Mouse (Mus musculus) CH12.LX (cell line): Measurements from ENCODE around the gene Fat3.

ENCODE experiments used
- CTCF ChIP-seq, 2 experiments: IDR thresholded peaks in 1 of 2; conservative IDR thresholded peaks in 1 of 2; 2 replicates each; pipeline ENCODE4 v1.5.1; 2011 to 2012; ENCODE audit warnings: low read depth in 2 of 2, low read length in 2 of 2, improper control_type of control experiment in 1 of 2, inconsistent platforms in 1 of 2, mild to moderate bottlenecking in 1 of 2, moderate library complexity in 1 of 2
- EP300 ChIP-seq: IDR thresholded peaks from 2 replicates; pipeline ENCODE4 v1.6.1; 2011; ENCODE audit warnings: low read length, improper control_type of control experiment
- ETS1 ChIP-seq: conservative IDR thresholded peaks from 2 replicates; pipeline ENCODE4 v1.6.1; 2012; ENCODE audit warnings: low read depth, mild to moderate bottlenecking, inconsistent platforms, low read length, improper control_type of control experiment, moderate library complexity
- HCFC1 ChIP-seq: IDR thresholded peaks from 2 replicates; pipeline ENCODE4 v1.6.1; 2012; ENCODE audit warnings: low read depth, mild to moderate bottlenecking, inconsistent platforms, low read length, improper control_type of control experiment
- IRF4 ChIP-seq: IDR thresholded peaks from 2 replicates; pipeline ENCODE4 v1.6.1; 2014; ENCODE audit warnings: low read depth, mild to moderate bottlenecking, inconsistent platforms, low read length, improper control_type of control experiment
- MXI1 ChIP-seq: IDR thresholded peaks from 2 replicates; pipeline ENCODE4 v1.6.1; 2011; ENCODE audit warnings: mild to moderate bottlenecking, low read depth, low read length, improper control_type of control experiment
- POLR2A ChIP-seq: IDR thresholded peaks from 2 replicates; pipeline ENCODE4 v1.6.1; 2011; ENCODE audit warnings: low read depth, mild to moderate bottlenecking, improper control_type of control experiment, low read length
- POLR2AphosphoS2 ChIP-seq: IDR thresholded peaks from 2 replicates; pipeline ENCODE4 v1.6.1; 2011; ENCODE audit warnings: low read depth, low read length, improper control_type of control experiment
- RCOR1 ChIP-seq: conservative IDR thresholded peaks from 2 replicates; pipeline ENCODE4 v1.6.1; 2012; ENCODE audit warnings: low read depth, mild to moderate bottlenecking, inconsistent platforms, low read length, improper control_type of control experiment
- USF1 ChIP-seq: IDR thresholded peaks from 2 replicates; pipeline ENCODE4 v1.6.1; 2014; ENCODE audit warnings: low read depth, mild to moderate bottlenecking, inconsistent platforms, low read length, improper control_type of control experiment
- USF2 ChIP-seq: conservative IDR thresholded peaks from 2 replicates; pipeline ENCODE4 v1.6.1; 2011; ENCODE audit warnings: low read depth, low read length, improper control_type of control experiment
- ZC3H11A ChIP-seq: IDR thresholded peaks from 2 replicates; pipeline ENCODE4 v1.6.1; 2012; ENCODE audit warnings: low read depth, mild to moderate bottlenecking, inconsistent platforms, low read length, improper control_type of control experiment
- ZNF384 ChIP-seq: IDR thresholded peaks from 2 replicates; pipeline ENCODE4 v1.6.1; 2012; ENCODE audit warnings: low read depth, low read length, improper control_type of control experiment, inconsistent platforms

DNA sequence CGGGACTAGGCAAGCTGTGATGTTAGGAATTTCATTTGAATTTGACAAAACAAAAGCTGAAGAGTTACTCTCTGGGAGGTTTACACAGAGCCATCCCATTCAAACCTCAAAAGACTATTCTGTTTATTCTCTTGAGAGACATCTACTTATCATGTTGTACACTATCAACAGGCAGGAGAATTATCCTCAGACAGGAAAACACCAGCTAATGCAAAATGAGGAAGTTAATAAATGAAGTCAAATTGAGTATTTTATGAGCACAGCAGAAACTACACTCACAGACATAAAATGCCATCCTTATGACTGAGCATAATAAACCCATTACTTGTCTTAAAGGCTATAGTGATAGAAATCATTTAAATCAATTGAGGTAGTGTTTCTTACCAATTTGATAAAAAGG is 182.1 kb downstream of the Fat3 start:
- no peak for TF ChIP-seq ETS1
- no peak for TF ChIP-seq CTCF (conservative IDR thresholded peaks at IDR 0.05 in 1 of 2, IDR thresholded peaks at IDR 0.05 in 1 of 2; ENCODE audit: low read depth in 2 of 2, low read length in 2 of 2)
- TF ChIP-seq POLR2A, result no peak
- TF ChIP-seq ZNF384, result no peak
- TF ChIP-seq USF1, result no peak
- no peak for TF ChIP-seq MXI1
- TF ChIP-seq HCFC1, result no peak
- no peak for TF ChIP-seq USF2
- TF ChIP-seq IRF4, result no peak
- TF ChIP-seq EP300, result no peak
- TF ChIP-seq POLR2AphosphoS2, result no peak
- TF ChIP-seq RCOR1, result no peak
- TF ChIP-seq ZC3H11A, result no peak
